Mouse (Mus musculus): ENCODE data around the gene Arrdc4.

DNA sequence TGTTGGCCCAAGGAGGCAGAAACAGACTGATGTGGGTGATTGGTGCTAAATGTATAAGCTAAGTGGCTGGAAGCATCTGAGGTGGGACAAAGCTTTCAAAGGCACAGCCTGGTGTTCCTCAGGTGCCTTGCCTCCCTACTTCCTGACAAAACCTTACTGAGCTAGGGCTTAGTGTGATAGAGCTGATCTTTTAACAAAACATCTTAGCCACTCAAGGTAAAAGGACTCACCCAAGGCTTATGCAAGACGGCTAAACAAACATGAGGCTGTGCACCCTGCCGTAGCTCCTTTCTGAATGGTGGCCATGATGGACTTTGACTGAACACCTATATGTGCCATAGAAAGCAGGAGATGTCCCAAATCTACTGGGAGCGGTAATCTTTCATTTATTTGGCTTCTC lies 51.7 kb downstream of the Arrdc4 start:
- TF ChIP-seq ZC3H11A (IDR thresholded peaks at IDR 0.05; ENCODE audit: low read depth, low read length) (no peak), PAX5 (IDR thresholded peaks at IDR 0.05; ENCODE audit: low read length) (no peak), EP300 (IDR thresholded peaks at IDR 0.05; ENCODE audit: low read length) (no peak), USF1 (IDR thresholded peaks at IDR 0.05; ENCODE audit: low read depth, low read length) (no peak), MAX (IDR thresholded peaks at IDR 0.05; ENCODE audit: low read length) (no peak), MYC (IDR thresholded peaks at IDR 0.05; ENCODE audit: low read depth, low read length) (no peak), CHD2 (IDR thresholded peaks at IDR 0.05; ENCODE audit: low read length) (no peak), CTCF (conservative IDR thresholded peaks at IDR 0.05 in 1 of 2, IDR thresholded peaks at IDR 0.05 in 1 of 2; ENCODE audit: low read depth in 2 of 2, low read length in 2 of 2) (no peak), HCFC1 (IDR thresholded peaks at IDR 0.05; ENCODE audit: low read depth, low read length) (no peak), POLR2A (IDR thresholded peaks at IDR 0.05; ENCODE audit: low read depth, low read length) (no peak), RCOR1 (conservative IDR thresholded peaks at IDR 0.05; ENCODE audit: low read depth, low read length) (no peak), GABPA (IDR thresholded peaks at IDR 0.05; ENCODE audit: insufficient replicate concordance, low read depth, low read length) (no peak)

Data from CH12.LX (cell line).